In genomic region chr8:45557936-45558335, GRCm38 (mm10) we compare ENCODE assay signal across 10 mouse cellular contexts. TPM values are rescaled to one million over a fixed set of nuclear protein-coding genes. Genes with fewer than 3 reads are reported as not detected.
DNase-seq lines count a peak whose midpoint lies in the region; ATAC-seq lines count a peak whose summit lies in the region.
"Had no signal": no experiment of that assay in that cellular context is flagged by ENCODE, and none has a peak within 500 bp of the region (broad histone marks: within the 10 kb centered on the region; RNA-seq: fewer than 3 reads in every experiment).

No protein-coding gene starts in this region.

- no peak overlapping the region for H3K9ac ChIP-seq in forebrain, embryonic 15.5 days (replicated peaks)
- H3K9ac ChIP-seq in midbrain, embryonic 11.5 days (ENCODE audit: low read length): no peak overlapping the region
- H3K9ac ChIP-seq in kidney, embryonic 14.5 days (ENCODE audit: low read depth, low read length): no peak overlapping the region

- no peaks in the 10 kb centered on the region for H3K27me3 ChIP-seq in forebrain, embryonic 15.5 days
- H3K27me3 ChIP-seq in midbrain, embryonic 11.5 days (ENCODE audit: control insufficient read depth, insufficient read depth, low read length): no peaks in the 10 kb centered on the region
- no peaks in the 10 kb centered on the region for H3K27me3 ChIP-seq in kidney, embryonic 14.5 days (ENCODE audit: control insufficient read depth, insufficient read depth, low read length)

- WGBS in forebrain, embryonic 15.5 days: 3% methylated on average over 3 of the region's 3 CpGs
- 46% methylated on average over 3 of the region's 3 CpGs for WGBS in midbrain, embryonic 11.5 days
- 78% methylated on average over 3 of the region's 3 CpGs for WGBS in kidney, embryonic 14.5 days

- no peak overlapping the region for H3K4me2 ChIP-seq in forebrain, embryonic 15.5 days (replicated peaks)
- no peak overlapping the region for H3K4me2 ChIP-seq in midbrain, embryonic 11.5 days
- H3K4me2 ChIP-seq in kidney, embryonic 14.5 days (replicated peaks; ENCODE audit: low read depth, low read length): no peak overlapping the region

- intact Hi-C loops in gastrocnemius, postnatal 14 days (cut with DNase I; ENCODE audit: low total_unique reads): no loop called here

- ATAC-seq in forebrain, embryonic 15.5 days (replicated peaks): peak; percentile 95
- peak; percentile 86 for ATAC-seq in midbrain, embryonic 11.5 days (ENCODE audit: low FRiP score)
- ATAC-seq in kidney, embryonic 14.5 days (ENCODE audit: low FRiP score, low TSS enrichment): no peak

- H3K27ac ChIP-seq in forebrain, embryonic 15.5 days (replicated peaks): peak overlapping the region; percentile 83
- H3K27ac ChIP-seq in midbrain, embryonic 11.5 days (ENCODE audit: low read depth, low read length): no peak overlapping the region; the same call in 1 of the 2 replicates
- H3K27ac ChIP-seq in kidney, embryonic 14.5 days (ENCODE audit: low read depth, low read length): no peak overlapping the region
- H3K27ac ChIP-seq: gastrocnemius, adult 2 months had no signal

- H3K4me1 ChIP-seq in forebrain, embryonic 15.5 days: peaks cover 36% of the 10 kb centered on the region
- H3K4me1 ChIP-seq in midbrain, embryonic 11.5 days (ENCODE audit: control insufficient read depth, insufficient read depth, low read length): 0 out of 2 replicates have a peak, but pooled peaks cover 2% of the 10 kb centered on the region
- no peaks in the 10 kb centered on the region for H3K4me1 ChIP-seq in kidney, embryonic 14.5 days (ENCODE audit: control insufficient read depth, insufficient read depth, low read length)

- H3K9me3 ChIP-seq in forebrain, embryonic 15.5 days: no peaks in the 10 kb centered on the region
- no peaks in the 10 kb centered on the region for H3K9me3 ChIP-seq in midbrain, embryonic 11.5 days (ENCODE audit: control insufficient read depth, low read length)
- H3K9me3 ChIP-seq in kidney, embryonic 14.5 days (ENCODE audit: control insufficient read depth, low read length): no peaks in the 10 kb centered on the region

- no peaks in the 10 kb centered on the region for H3K36me3 ChIP-seq in forebrain, embryonic 15.5 days
- no peaks in the 10 kb centered on the region for H3K36me3 ChIP-seq in midbrain, embryonic 11.5 days (ENCODE audit: control insufficient read depth, insufficient read depth, low read length)
- no peaks in the 10 kb centered on the region for H3K36me3 ChIP-seq in kidney, embryonic 14.5 days (ENCODE audit: control insufficient read depth, insufficient read depth, low read length)

- no peak overlapping the region for H3K4me3 ChIP-seq in forebrain, embryonic 15.5 days
- H3K4me3 ChIP-seq in midbrain, embryonic 11.5 days (ENCODE audit: low read depth, low read length): no peak overlapping the region
- H3K4me3 ChIP-seq in kidney, embryonic 14.5 days (ENCODE audit: low read length): no peak overlapping the region
- H3K4me3 ChIP-seq: gastrocnemius, adult 2 months; myocyte had no signal

- peak; percentile 48 to 71 for DNase-seq in right cerebral cortex, postnatal 10 days (ENCODE audit: low spot score in 2 of 2)
- no peak for DNase-seq in right cerebral cortex, postnatal 25 days
- DNase-seq in midbrain, embryonic 11.5 days (ENCODE audit: low spot score, missing footprints): no peak
- DNase-seq in retina, postnatal 7 days (ENCODE audit: low read depth, low spot score): peak; percentile 45
- no peak for DNase-seq in urinary bladder, postnatal 36 days (ENCODE audit: low spot score in 2 of 2)
- no peak for DNase-seq in gastrocnemius, postnatal 14 days
- DNase-seq: gastrocnemius, adult 2 months had no signal

RNA-seq across cellular contexts. Expression of gene Sorbs2, which starts 50.3 kb away (rescaled TPM):
- polyA plus RNA-seq in forebrain, embryonic 15.5 days (2015; fragmentation: Nextera tagmentation; extraction: Ambion mirVana): 100 and 106 TPM in 2 replicates
- 71.9 and 79.8 TPM in 2 replicates for polyA plus RNA-seq in midbrain, embryonic 11.5 days (2014; fragmentation: Nextera tagmentation; extraction: Ambion mirVana)
- 36.2 and 54.8 TPM in 2 replicates for polyA plus RNA-seq in kidney, embryonic 14.5 days (2014; fragmentation: Nextera tagmentation; extraction: Ambion mirVana)
- total RNA-seq in gastrocnemius, postnatal 14 days (2021): 10 to 100 TPM; 16.9 to 17.3 TPM

Comparison
In these comparisons a context has a peak if more than half of its experiments do, and no peak if none do; other contexts are left out.
1. DNase-seq: peak in right cerebral cortex, postnatal 10 days (2 of 2) and retina, postnatal 7 days (single experiment); none in right cerebral cortex, postnatal 25 days (single experiment), midbrain, embryonic 11.5 days (single experiment), urinary bladder, postnatal 36 days (0 of 2) and gastrocnemius, postnatal 14 days (single experiment).